ENCODE assay signal across 8 mouse cellular contexts in the genomic region with DNA sequence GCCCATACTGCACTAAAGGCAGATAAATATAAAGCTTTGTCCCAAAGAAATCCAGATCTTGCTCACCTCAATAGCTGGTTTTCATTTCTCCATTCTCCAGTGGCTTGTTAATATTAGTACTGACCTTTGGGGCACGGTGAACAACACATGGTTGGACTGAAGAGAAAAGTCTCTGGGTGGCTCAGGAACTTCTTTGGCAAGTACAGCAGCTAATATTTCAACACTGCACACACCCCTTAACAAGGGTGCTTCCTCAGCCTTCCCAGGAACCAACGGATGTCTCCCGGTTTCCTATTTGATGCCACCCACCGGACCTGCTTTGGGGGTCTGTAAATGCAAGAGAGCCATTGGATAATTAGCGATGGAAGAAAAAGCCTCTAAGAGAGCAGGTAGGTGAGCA. TPM values are rescaled to one million over a fixed set of nuclear protein-coding genes. Genes with fewer than 3 reads are reported as not detected.
DNase-seq lines count a peak whose midpoint lies in the region; ATAC-seq and TF ChIP-seq lines count a peak whose summit lies in the region.

A gene (minus strand): TSS at position 173 of the 400 bp plus-strand sequence.

- H3K27ac ChIP-seq in lung, embryonic 16.5 days (ENCODE audit: low read length), result peak within 1 kb of the TSS; percentile 87; the same call in 1 of the 2 replicates
- no peak within 1 kb of the TSS for H3K27ac ChIP-seq in lung, postnatal 0 days (ENCODE audit: low read length)
- peak within 1 kb of the TSS; percentile 85 for H3K27ac ChIP-seq in brown adipose tissue, adult 24 weeks (replicated peaks; ENCODE audit: low read depth, low read length)
- H3K27ac ChIP-seq in hindbrain, embryonic 14.5 days, result no peak within 1 kb of the TSS
- H3K27ac ChIP-seq in macrophage, result 0 out of 2 replicates have a peak within 1 kb of the TSS, but pooled peaks have one; percentile 58

- no peak for TF ChIP-seq CTCF in lung, postnatal 0 days (IDR thresholded peaks at IDR 0.05)

- H3K36me3 ChIP-seq in lung, embryonic 16.5 days (ENCODE audit: control insufficient read depth, insufficient read depth, low read length), result peaks cover 1% of the 10 kb centered on the region; the same call in 1 of the 2 replicates
- no peaks in the 10 kb centered on the region for H3K36me3 ChIP-seq in lung, postnatal 0 days (ENCODE audit: insufficient read depth, low read length)
- H3K36me3 ChIP-seq in hindbrain, embryonic 14.5 days (replicated peaks; ENCODE audit: control insufficient read depth, insufficient read depth), result peaks cover 6% of the 10 kb centered on the region
- no peaks in the 10 kb centered on the region for H3K36me3 ChIP-seq in macrophage (ENCODE audit: inconsistent target)

- WGBS in lung, embryonic 16.5 days, result 71% methylated on average over 5 of the region's 5 CpGs
- 59% methylated on average over 5 of the region's 5 CpGs for WGBS in lung, postnatal 0 days
- WGBS in hindbrain, embryonic 14.5 days, result 83% methylated on average over 5 of the region's 5 CpGs
- WGBS in macrophage (ENCODE audit: missing documents), result 85% methylated on average over 3 of the region's 5 CpGs

- peak within 1 kb of the TSS; percentile 62 for H3K4me3 ChIP-seq in lung, embryonic 16.5 days (ENCODE audit: low read length)
- H3K4me3 ChIP-seq in lung, postnatal 0 days (ENCODE audit: low read depth, low read length), result no peak within 1 kb of the TSS
- peak within 1 kb of the TSS; percentile 73 for H3K4me3 ChIP-seq in brown adipose tissue, adult 24 weeks (ENCODE audit: insufficient read depth, low read depth, low read length)
- peak within 1 kb of the TSS; percentile 54; the same call in 1 of the 2 replicates for H3K4me3 ChIP-seq in hindbrain, embryonic 14.5 days (replicated peaks; ENCODE audit: low read length)
- peak within 1 kb of the TSS; percentile 66; the same call in 1 of the 2 replicates for H3K4me3 ChIP-seq in macrophage (ENCODE audit: inconsistent target)

- H3K4me1 ChIP-seq in lung, embryonic 16.5 days (replicated peaks; ENCODE audit: control insufficient read depth, insufficient read depth, low read length), result 0 out of 2 replicates have a peak, but pooled peaks cover 4% of the 10 kb centered on the region
- H3K4me1 ChIP-seq in lung, postnatal 0 days (ENCODE audit: insufficient read depth, low read depth, low read length), result no peaks in the 10 kb centered on the region
- no peaks in the 10 kb centered on the region for H3K4me1 ChIP-seq in brown adipose tissue, adult 24 weeks (ENCODE audit: control insufficient read depth, insufficient read depth, insufficient read length, low read length)
- H3K4me1 ChIP-seq in hindbrain, embryonic 14.5 days (replicated peaks; ENCODE audit: control insufficient read depth, insufficient read depth, low read length), result 0 out of 2 replicates have a peak, but pooled peaks cover 5% of the 10 kb centered on the region

- no peak for DNase-seq in lung, postnatal 0 days (ENCODE audit: low spot score)
- no peak for DNase-seq in hindbrain, embryonic 14.5 days (ENCODE audit: low spot score)
- DNase-seq in cerebellum, postnatal 14 days, result no peak
- DNase-seq in B cell, adult 2 months, result no peak
- no peak for DNase-seq in embryo, embryonic 9.5 days (ENCODE audit: extremely low spot score)

- peaks cover 13% of the 10 kb centered on the region for H3K79me2 ChIP-seq in macrophage (ENCODE audit: inconsistent target)

- no peaks in the 10 kb centered on the region for H3K9me3 ChIP-seq in lung, embryonic 16.5 days (ENCODE audit: control insufficient read depth, low read length)
- no peaks in the 10 kb centered on the region for H3K9me3 ChIP-seq in lung, postnatal 0 days (ENCODE audit: low read length)
- no peaks in the 10 kb centered on the region for H3K9me3 ChIP-seq in hindbrain, embryonic 14.5 days (ENCODE audit: control insufficient read depth, low read length)

- H3K4me2 ChIP-seq in lung, embryonic 16.5 days (ENCODE audit: low read depth, low read length), result peak within 1 kb of the TSS; percentile 56
- H3K4me2 ChIP-seq in lung, postnatal 0 days (replicated peaks; ENCODE audit: low read depth, low read length), result no peak within 1 kb of the TSS
- H3K4me2 ChIP-seq in hindbrain, embryonic 14.5 days (replicated peaks), result peak within 1 kb of the TSS; percentile 62

- no peaks in the 10 kb centered on the region for H3K27me3 ChIP-seq in lung, embryonic 16.5 days (ENCODE audit: control insufficient read depth, insufficient read depth, low read depth, low read length)
- H3K27me3 ChIP-seq in lung, postnatal 0 days (replicated peaks; ENCODE audit: insufficient read depth, low read length), result no peaks in the 10 kb centered on the region
- no peaks in the 10 kb centered on the region for H3K27me3 ChIP-seq in hindbrain, embryonic 14.5 days (ENCODE audit: control insufficient read depth, insufficient read depth, low read length)

- H3K9ac ChIP-seq in lung, embryonic 16.5 days (ENCODE audit: low read length), result peak within 1 kb of the TSS; percentile 75
- H3K9ac ChIP-seq in lung, postnatal 0 days (replicated peaks; ENCODE audit: low read depth), result no peak within 1 kb of the TSS
- no peak within 1 kb of the TSS for H3K9ac ChIP-seq in hindbrain, embryonic 14.5 days

- TF ChIP-seq EP300 in lung, postnatal 0 days (IDR thresholded peaks at IDR 0.05), result no peak

- ATAC-seq in lung, embryonic 16.5 days (ENCODE audit: low read depth), result no peak
- no peak for ATAC-seq in lung, postnatal 0 days
- ATAC-seq in hindbrain, embryonic 14.5 days (ENCODE audit: low FRiP score), result no peak

RNA-seq across cellular contexts. Expression of the gene that starts here (rescaled TPM):
- 17.5 and 19.4 TPM in 2 replicates for polyA plus RNA-seq in lung, embryonic 16.5 days (2015; fragmentation: Nextera tagmentation; extraction: Ambion mirVana)
- polyA plus RNA-seq in lung, postnatal 0 days (2015; fragmentation: Nextera tagmentation; extraction: Ambion mirVana), result 6.7 and 7.3 TPM in 2 replicates
- polyA plus RNA-seq in brown adipose tissue, adult 24 weeks (2012; ENCODE audit: insufficient read depth, insufficient read length, missing spikeins), result 5.9 and 13.2 TPM in 2 replicates
- polyA plus RNA-seq in hindbrain, embryonic 14.5 days (2014; fragmentation: Nextera tagmentation; extraction: Ambion mirVana), result 16.3 and 16.9 TPM in 2 replicates
- 10 to 100 TPM; 30.5 to 87.2 (median 55.6) TPM for total RNA-seq in macrophage (2018; cell fraction: chromatin; rRNA removed)
- total RNA-seq in macrophage (2018; cell fraction: cytosol; rRNA removed), result 1 to 10 TPM; 2.5 to 7.0 (median 4.6) TPM
- total RNA-seq in macrophage (2018; cell fraction: nucleus; rRNA removed), result 10 to 100 TPM; 14.3 to 58.2 (median 27.6) TPM
- polyA plus RNA-seq in macrophage (2018), result 4.0 to 6.1 TPM (median 4.6 TPM) in 3 replicates

Comparison
In these comparisons a context has a peak if more than half of its experiments do, and no peak if none do; other contexts are left out.
1. H3K27ac ChIP-seq: peak in lung, embryonic 16.5 days (single experiment), brown adipose tissue, adult 24 weeks (single experiment) and macrophage (single experiment); none in lung, postnatal 0 days (single experiment) and hindbrain, embryonic 14.5 days (single experiment).